Mouse (Mus musculus) hindbrain, postnatal 0 days (tissue): ENCODE data around the gene Caskin1. TPM values are rescaled to one million over a fixed set of nuclear protein-coding genes. Genes with fewer than 3 reads are reported as not detected.
A peak's percentile ranks its signal among the peaks of the same experiment; 100 is the strongest.

ENCODE experiments used
- ATAC-seq: fragments of 200-750 bp; cut with Nextera tagmentation; 2 replicates; pipeline ENCODE4 v1.8.0; 2017; ENCODE audit warnings: mild to moderate bottlenecking, moderate TSS enrichment, moderate library complexity
- DNase-seq: peaks from one replicate; pipeline ENCODE4 v3.0.0-alpha.2; 2015; ENCODE audit warnings: low spot score
- H3K27ac ChIP-seq: fragments of 300-500 bp; sonication (generic); 2 replicates; pipeline ENCODE4 v1.5.1; 2014; ENCODE audit warnings: mild to moderate bottlenecking
- H3K27me3 ChIP-seq: fragments of 300-500 bp; sonication (generic); 2 replicates; pipeline ENCODE4 v1.6.1; 2014; ENCODE audit warnings: low read length, mixed read lengths; ENCODE audit not compliant: insufficient read depth
- H3K36me3 ChIP-seq: fragments of 300-500 bp; sonication (generic); 2 replicates; pipeline ENCODE4 v1.6.1; 2014; ENCODE audit warnings: low read length, mixed read lengths; ENCODE audit not compliant: insufficient read depth
- H3K4me1 ChIP-seq: fragments of 300-500 bp; sonication (generic); 2 replicates; pipeline ENCODE4 v1.6.1; 2014; ENCODE audit warnings: antibody characterized with exemption, low read length, mixed read lengths; ENCODE audit not compliant: insufficient read depth
- H3K4me2 ChIP-seq: fragments of 300-500 bp; sonication (generic); 2 replicates; pipeline ENCODE4 v1.6.1; 2014; ENCODE audit warnings: low read depth, mild to moderate bottlenecking, low read length, moderate library complexity, mixed read lengths
- H3K4me3 ChIP-seq: fragments of 300-500 bp; sonication (generic); 2 replicates; pipeline ENCODE4 v1.5.1; 2014; ENCODE audit warnings: low read length
- H3K9ac ChIP-seq: fragments of 300-500 bp; sonication (generic); replicated peaks from 2 replicates; pipeline ENCODE4 v1.6.1; 2014; ENCODE audit warnings: mild to moderate bottlenecking, low read length, moderate library complexity, mixed read lengths
- H3K9me3 ChIP-seq: fragments of 300-500 bp; sonication (generic); 2 replicates; pipeline ENCODE4 v1.6.1; 2016; ENCODE audit warnings: low read length, mixed read lengths
- CTCF ChIP-seq: IDR thresholded peaks from 2 replicates; pipeline ENCODE4 v1.5.1; 2016; ENCODE audit warnings: antibody characterized with exemption, control low read depth, low read depth
- WGBS: fragments of 180-500 bp; shearing (Covaris S2); extraction: QIAGEN DNeasy Blood & Tissue Kit; methylation state at CpG from one replicate; pipeline ENCODE4 v1.1.7; 2014; 5-methylcytosine and 5-hydroxymethylcytosine counted together
- polyA plus RNA-seq: library from polyadenylated mRNA; unstranded; fragments of >200 nt; fragmentation: Nextera tagmentation; extraction: Ambion mirVana; gene quantifications from 2 replicates; pipeline ENCODE4 v1.2.1, GENCODE M21; 2015
- total RNA-seq: library from RNA; depleted of rRNA; stranded (reverse); fragments of >200 nt; gene quantifications from 2 replicates; pipeline ENCODE4 v1.2.3, GENCODE M21; 2014; rRNA removed

Caskin1 gene
- total RNA-seq, result 152 and 163 TPM in 2 replicates
- polyA plus RNA-seq, result 42.1 and 43.7 TPM in 2 replicates

DNA sequence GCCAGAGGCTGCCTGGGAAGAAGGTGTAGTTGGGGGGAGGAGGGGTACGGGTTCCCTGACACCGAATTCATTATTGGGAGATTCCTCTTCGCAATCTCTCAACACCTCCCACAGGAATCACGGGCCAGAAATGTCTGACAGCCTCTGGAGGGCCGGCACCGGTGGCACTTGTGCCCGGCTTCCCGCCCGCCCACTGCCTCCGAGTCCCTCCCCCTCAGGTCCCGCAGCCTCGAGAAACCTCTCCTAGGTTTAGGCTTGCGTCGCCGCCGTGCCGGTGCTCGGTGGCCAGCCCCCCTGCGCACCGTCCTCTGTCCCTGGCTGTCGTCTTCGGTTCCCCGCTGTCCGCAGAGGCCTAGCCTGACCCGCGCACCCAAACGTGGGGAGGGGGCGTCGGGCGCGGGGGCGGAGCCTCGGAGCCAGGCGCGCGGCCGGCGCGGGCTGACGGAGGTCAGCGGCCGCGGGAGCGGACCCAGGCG lies at the start of gene Caskin1:
TSS of gene Caskin1 (plus strand) at position 416 of the 476 bp plus-strand sequence.
- H3K27ac ChIP-seq, result peak within 1 kb of the TSS; percentile 97
- H3K27me3 ChIP-seq, result no peaks in the 10 kb centered on the region
- ATAC-seq (peak; percentile 68), DNase-seq (peak; percentile 82)
- no peaks in the 10 kb centered on the region for H3K36me3 ChIP-seq
- TF ChIP-seq CTCF, result no peak
- H3K4me1 ChIP-seq, result peaks cover 18% of the 10 kb centered on the region
- WGBS, result 1% methylated on average over 45 of the region's 45 CpGs
- no peaks in the 10 kb centered on the region for H3K9me3 ChIP-seq
- H3K4me2 ChIP-seq, result peak within 1 kb of the TSS; percentile 70
- H3K9ac ChIP-seq, result peak within 1 kb of the TSS; percentile 96
- H3K4me3 ChIP-seq, result peak within 1 kb of the TSS; percentile 96

DNA sequence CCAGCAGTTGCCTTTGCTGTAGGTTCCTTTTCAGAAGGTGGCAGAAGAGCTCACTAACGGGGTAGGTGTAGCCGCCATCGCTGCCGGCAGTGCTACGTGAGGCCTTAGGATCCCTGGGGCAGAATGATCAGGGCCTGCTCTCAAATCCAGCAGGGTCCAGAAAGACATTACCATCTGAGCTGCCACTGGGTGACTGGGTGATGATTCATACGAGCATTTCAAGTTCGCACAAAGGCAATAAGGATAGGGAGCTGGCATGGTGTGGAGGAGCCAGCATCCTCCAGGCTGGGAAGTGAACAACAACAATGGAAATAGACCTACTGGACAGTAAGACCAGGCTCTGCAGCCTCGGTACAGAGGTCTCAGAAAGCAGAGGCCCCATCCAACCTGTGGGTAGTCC lies 48.0 kb upstream of the Caskin1 start:
- Histone ChIP-seq H3K4me1 (no peaks in the 10 kb centered on the region), H3K9ac (no peak overlapping the region), H3K9me3 (no peaks in the 10 kb centered on the region), H3K4me2 (no peak overlapping the region), H3K36me3 (peaks cover 44% of the 10 kb centered on the region; the same call in 1 of the 2 replicates), H3K27ac (no peak overlapping the region), H3K4me3 (no peak overlapping the region), H3K27me3 (no peaks in the 10 kb centered on the region)
- DNase-seq (no peak), ATAC-seq (no peak)
- WGBS, result 87% methylated on average over 8 of the region's 8 CpGs
- no peak for TF ChIP-seq CTCF

DNA sequence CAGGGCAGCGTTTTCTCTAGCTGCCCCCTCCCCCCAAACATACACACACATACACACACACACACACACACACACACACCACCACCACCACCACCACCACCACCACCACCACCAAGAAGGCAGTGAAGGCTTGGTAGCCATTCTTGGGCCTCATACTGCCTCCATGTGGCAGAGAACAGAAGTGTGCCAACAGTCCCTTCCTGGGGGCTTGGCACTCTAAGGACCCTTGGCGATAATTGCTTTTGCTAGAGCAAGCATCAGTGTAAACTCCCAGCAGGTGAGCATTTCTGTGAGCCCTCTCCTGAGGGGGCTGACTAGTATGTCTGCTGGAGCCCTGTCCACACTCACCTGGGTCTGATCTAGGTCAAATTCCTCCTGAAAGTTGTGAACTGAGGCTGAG lies 47.3 kb upstream of the Caskin1 start:
- ATAC-seq (no peak), DNase-seq (peak; percentile 40)
- H3K9ac ChIP-seq, result no peak overlapping the region
- no peak overlapping the region for H3K4me2 ChIP-seq
- H3K27me3 ChIP-seq, result no peaks in the 10 kb centered on the region
- peak; percentile 60 for TF ChIP-seq CTCF
- H3K36me3 ChIP-seq, result peaks cover 51% of the 10 kb centered on the region; the same call in 1 of the 2 replicates
- H3K4me1 ChIP-seq, result no peaks in the 10 kb centered on the region
- no peaks in the 10 kb centered on the region for H3K9me3 ChIP-seq
- H3K4me3 ChIP-seq, result no peak overlapping the region
- WGBS, result 54% methylated on average over 2 of the region's 2 CpGs
- H3K27ac ChIP-seq, result no peak overlapping the region

DNA sequence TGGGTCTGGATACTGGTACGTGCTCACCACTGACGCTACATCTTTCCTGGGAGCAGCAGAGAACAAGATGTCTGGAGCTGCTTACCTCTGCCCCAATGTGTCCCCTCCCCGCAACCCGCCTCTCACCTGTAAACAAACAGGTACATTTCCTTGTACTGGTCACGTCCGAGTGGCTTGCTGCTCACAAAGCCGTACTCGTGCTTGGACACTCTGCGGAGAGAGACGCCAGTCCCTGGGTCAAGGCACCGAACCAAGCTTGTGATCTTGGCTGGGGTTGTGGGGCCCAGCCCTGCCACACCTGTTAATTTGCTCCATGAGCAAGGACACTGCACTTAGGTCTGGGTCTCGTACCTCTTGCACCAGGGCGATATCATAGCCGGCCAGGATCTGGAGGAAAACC lies 46.3 kb upstream of the Caskin1 start:
- no peak overlapping the region for H3K4me2 ChIP-seq
- no peak for TF ChIP-seq CTCF
- DNase-seq (no peak), ATAC-seq (no peak)
- H3K4me1 ChIP-seq, result no peaks in the 10 kb centered on the region
- 90% methylated on average over 14 of the region's 14 CpGs for WGBS
- peaks cover 61% of the 10 kb centered on the region for H3K36me3 ChIP-seq
- H3K27me3 ChIP-seq, result no peaks in the 10 kb centered on the region
- no peak overlapping the region for H3K27ac ChIP-seq
- no peaks in the 10 kb centered on the region for H3K9me3 ChIP-seq
- no peak overlapping the region for H3K9ac ChIP-seq
- no peak overlapping the region for H3K4me3 ChIP-seq

DNA sequence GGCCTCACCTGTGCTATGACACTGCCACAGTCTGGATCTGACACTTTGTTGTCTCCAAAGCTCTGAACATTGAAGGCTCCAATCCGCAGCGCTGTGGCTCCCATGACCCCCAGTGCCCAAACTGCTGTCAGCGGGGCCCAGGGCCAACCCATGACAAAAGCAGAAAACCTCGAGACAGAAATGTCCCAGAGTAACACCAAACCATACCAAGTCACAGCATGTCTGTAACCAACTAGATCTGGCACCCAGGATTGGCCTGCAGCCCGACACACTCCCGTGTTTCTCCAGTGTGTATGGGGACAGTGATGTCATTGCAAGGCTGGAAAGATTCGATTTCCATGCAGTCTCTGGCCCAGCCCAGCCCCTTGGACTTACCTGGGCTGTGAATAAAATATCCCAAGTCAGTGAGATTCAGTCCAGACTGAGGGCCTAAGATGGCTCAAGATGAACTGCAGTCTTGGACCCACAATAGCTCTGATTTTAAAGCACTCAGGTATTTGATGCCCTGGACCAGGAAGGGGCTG lies 45.7 kb upstream of the Caskin1 start, which contains the start of gene Dnase1l2:
TSS of gene Dnase1l2 (minus strand) at position 474 of the 524 bp plus-strand sequence.
- DNase-seq (no peak), ATAC-seq (no peak)
- no peak for TF ChIP-seq CTCF
- WGBS, result 75% methylated on average over 7 of the region's 7 CpGs
- Histone ChIP-seq H3K27ac (no peak within 1 kb of the TSS), H3K4me1 (no peaks in the 10 kb centered on the region), H3K9ac (no peak within 1 kb of the TSS), H3K27me3 (no peaks in the 10 kb centered on the region), H3K36me3 (peaks cover 67% of the 10 kb centered on the region), H3K4me3 (no peak within 1 kb of the TSS), H3K4me2 (no peak within 1 kb of the TSS), H3K9me3 (no peaks in the 10 kb centered on the region)

DNA sequence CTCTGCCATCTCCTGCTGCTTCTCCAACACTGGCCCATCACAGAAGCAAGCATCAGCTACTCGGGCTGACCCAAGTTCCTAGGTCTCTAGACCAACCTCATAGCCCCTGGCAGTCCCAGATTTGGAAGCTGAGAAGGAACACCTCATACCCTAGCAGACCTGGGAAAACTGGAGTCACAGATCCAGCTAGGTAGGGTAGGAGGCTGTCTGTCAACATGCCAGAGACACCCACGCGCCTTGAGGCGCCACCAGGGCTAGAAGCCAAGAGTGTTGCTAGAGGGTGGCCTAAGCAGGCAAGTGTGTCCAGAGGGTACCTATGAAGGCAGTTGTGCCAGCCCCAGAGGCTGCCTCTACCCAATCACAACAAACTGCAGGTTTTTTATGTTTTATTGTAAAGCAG lies 45.0 kb upstream of the Caskin1 start:
- Histone ChIP-seq H3K27ac (no peak overlapping the region), H3K4me3 (no peak overlapping the region), H3K4me2 (no peak overlapping the region), H3K9me3 (no peaks in the 10 kb centered on the region), H3K9ac (no peak overlapping the region), H3K4me1 (no peaks in the 10 kb centered on the region), H3K27me3 (no peaks in the 10 kb centered on the region), H3K36me3 (peaks cover 74% of the 10 kb centered on the region)
- 90% methylated on average over 4 of the region's 4 CpGs for WGBS
- TF ChIP-seq CTCF, result no peak
- DNase-seq, result no peak
- ATAC-seq, result no peak

DNA sequence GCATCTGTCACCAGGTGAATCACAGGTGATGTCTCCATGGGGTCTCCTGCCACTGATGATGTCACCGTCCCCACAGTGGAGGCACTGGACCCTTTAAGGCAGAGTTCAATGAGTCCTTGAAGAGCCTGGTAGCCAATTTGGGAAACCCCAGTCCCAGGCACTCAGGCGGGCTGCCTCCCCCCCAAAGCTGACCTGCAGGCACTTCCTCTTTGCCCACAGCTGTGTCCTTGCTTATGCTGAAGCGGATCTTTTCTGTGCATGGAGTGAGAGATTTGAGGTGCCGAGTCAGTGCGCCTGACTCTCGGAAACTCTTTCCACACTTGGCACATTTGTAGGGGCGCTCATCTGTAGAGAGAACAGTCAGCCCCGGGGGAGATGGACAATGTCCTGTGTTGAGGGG lies 41.8 kb upstream of the Caskin1 start:
- ATAC-seq (no peak), DNase-seq (no peak)
- H3K36me3 ChIP-seq, result peaks cover 84% of the 10 kb centered on the region
- H3K27ac ChIP-seq, result no peak overlapping the region
- 92% methylated on average over 8 of the region's 8 CpGs for WGBS
- TF ChIP-seq CTCF, result no peak
- no peak overlapping the region for H3K4me2 ChIP-seq
- no peak overlapping the region for H3K9ac ChIP-seq
- H3K9me3 ChIP-seq, result no peaks in the 10 kb centered on the region
- H3K27me3 ChIP-seq, result no peaks in the 10 kb centered on the region
- H3K4me1 ChIP-seq, result no peaks in the 10 kb centered on the region
- H3K4me3 ChIP-seq, result no peak overlapping the region
